Mouse (Mus musculus): Measurements from ENCODE around the gene Dazl. TPM values are rescaled to one million over a fixed set of nuclear protein-coding genes. Genes with fewer than 3 reads are reported as not detected.

Gene Dazl
- polyA plus RNA-seq, 1 experiment from 2014 or later, result 0.27 TPM

Other genes starting within 250 kb of the Dazl start
- gene Rftn1, start 103.0 kb downstream of the Dazl start, polyA plus RNA-seq (2015; fragmentation: Nextera tagmentation; extraction: Ambion mirVana), result 14.2 and 17.0 TPM in 2 replicates
- gene Plcl2, start 215.8 kb upstream of the Dazl start, polyA plus RNA-seq (2015; fragmentation: Nextera tagmentation; extraction: Ambion mirVana), result 7.6 and 8.4 TPM in 2 replicates